Mouse (Mus musculus) liver, postnatal 0 days (tissue): ENCODE measurements around the gene Usf1.

Experiments
- CTCF ChIP-seq: sonication (generic); IDR thresholded peaks from 2 replicates; pipeline ENCODE4 v1.5.1; 2016; ENCODE audit warnings: antibody characterized with exemption, low read depth
- EP300 ChIP-seq: IDR thresholded peaks from 2 replicates; pipeline ENCODE4 v1.6.1; 2016; ENCODE audit warnings: antibody characterized with exemption, low read depth, mild to moderate bottlenecking

DNA sequence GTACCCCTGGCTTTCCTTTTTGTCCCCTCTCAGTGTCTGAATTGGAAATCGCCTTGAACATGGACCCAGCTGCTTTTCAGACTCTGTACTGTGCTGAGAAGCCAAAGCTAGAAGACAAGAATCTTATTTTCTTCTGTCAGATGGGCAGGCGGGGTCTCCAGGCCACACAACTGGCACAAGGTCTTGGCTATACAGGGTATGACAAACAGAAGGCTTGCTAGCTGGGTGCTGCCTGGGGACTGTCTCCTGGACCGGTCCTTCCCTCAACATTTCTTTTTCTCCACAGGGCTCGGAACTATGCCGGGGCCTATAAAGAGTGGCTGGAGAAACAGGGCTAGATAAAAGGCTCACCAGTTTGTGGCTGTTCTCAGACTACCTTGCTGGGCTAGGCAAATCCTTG is 8.8 kb downstream of the Usf1 start:
- TF ChIP-seq EP300 = no peak
- no peak for TF ChIP-seq CTCF
